23 mouse cellular contexts compared by ENCODE assay signal in genomic region chr10:70004831-70005230, GRCm38 (mm10).
DNase-seq lines count a peak whose midpoint lies in the region; ATAC-seq and TF ChIP-seq lines count a peak whose summit lies in the region.
"Had no signal": no experiment of that assay in that cellular context is flagged by ENCODE, and none has a peak within 500 bp of the region (broad histone marks: within the 10 kb centered on the region; RNA-seq: fewer than 3 reads in every experiment).

No protein-coding gene starts in this region.

- no peaks in the 10 kb centered on the region for H3K27me3 ChIP-seq in heart, embryonic 11.5 days (ENCODE audit: control insufficient read depth, insufficient read depth, low read length)
- no peaks in the 10 kb centered on the region for H3K27me3 ChIP-seq in testis, adult 2 months (ENCODE audit: control insufficient read depth, insufficient read depth, low read length)
- H3K27me3 ChIP-seq: embryonic facial prominence, embryonic 13.5 days; embryonic facial prominence, embryonic 15.5 days; forebrain, embryonic 13.5 days; forebrain, embryonic 15.5 days had no signal

- 0 out of 2 replicates have a peak, but pooled peaks have one; percentile 26 for ATAC-seq in heart, embryonic 11.5 days (replicated peaks; ENCODE audit: insufficient number of reproducible peaks, low FRiP score, low TSS enrichment)
- ATAC-seq: forebrain, embryonic 13.5 days; forebrain, embryonic 15.5 days; forebrain, postnatal 0 days had no signal

- peak; percentile 7; the same call in 1 of the 2 replicates for TF ChIP-seq CTCF in testis, adult 2 months (IDR thresholded peaks at IDR 0.05; ENCODE audit: control insufficient read depth, insufficient read depth, insufficient replicate concordance, low read depth, low read length)

- no peak overlapping the region for H3K4me3 ChIP-seq in heart, embryonic 11.5 days (ENCODE audit: low read depth, low read length)
- peak overlapping the region; percentile 81 for H3K4me3 ChIP-seq in testis, adult 2 months (ENCODE audit: control insufficient read depth, low read depth, low read length)
- H3K4me3 ChIP-seq: embryonic facial prominence, embryonic 13.5 days; embryonic facial prominence, embryonic 15.5 days; erythroblast, embryonic 14.5 days; forebrain, embryonic 13.5 days; forebrain, embryonic 15.5 days had no signal

- H3K36me3 ChIP-seq in heart, embryonic 11.5 days (ENCODE audit: control insufficient read depth, insufficient read depth, low read length), result peaks cover 14% of the 10 kb centered on the region; the same call in 1 of the 2 replicates
- H3K36me3 ChIP-seq in testis, adult 2 months (ENCODE audit: control insufficient read depth, insufficient read depth, low read length), result no peaks in the 10 kb centered on the region

- H3K9ac ChIP-seq in heart, embryonic 11.5 days (ENCODE audit: low read depth, low read length), result no peak overlapping the region
- H3K9ac ChIP-seq: embryonic facial prominence, embryonic 13.5 days; embryonic facial prominence, embryonic 15.5 days; forebrain, embryonic 13.5 days; forebrain, embryonic 15.5 days; forebrain, postnatal 0 days had no signal

- no peak for DNase-seq in heart, postnatal 4 days
- DNase-seq in testis, postnatal 10 days (ENCODE audit: low spot score), result no peak
- DNase-seq in ZHBTc4 (ENCODE audit: low read depth, low spot score), result peak; percentile 24
- no peak for DNase-seq in neural tube, embryonic 10.5 days (ENCODE audit: extremely low spot score, low spot score)
- no peak for DNase-seq in spleen, adult 18-20 months
- DNase-seq: adrenal gland, adult 2 months; adrenal gland, postnatal 10 days; adrenal gland, postnatal 25 days; cerebellum, adult 11 months; cerebellum, adult 18-20 months; cerebellum, adult 8-10 months; cerebellum, adult 9-11 months; cerebellum, postnatal 14 days; cerebellum, postnatal 36 days; embryo, embryonic 11 days; forebrain, postnatal 0 days had no signal

- WGBS in heart, embryonic 11.5 days (ENCODE audit: insufficient replicate concordance), result 94% methylated on average over 15 of the region's 15 CpGs

- no peak overlapping the region for H3K4me2 ChIP-seq in heart, embryonic 11.5 days
- H3K4me2 ChIP-seq: embryonic facial prominence, embryonic 13.5 days; embryonic facial prominence, embryonic 15.5 days; forebrain, embryonic 13.5 days; forebrain, embryonic 15.5 days had no signal

- no peaks in the 10 kb centered on the region for H3K4me1 ChIP-seq in heart, embryonic 11.5 days (ENCODE audit: control insufficient read depth, insufficient read depth, low read length)
- H3K4me1 ChIP-seq in testis, adult 2 months (ENCODE audit: control insufficient read depth, insufficient read depth, low read length), result peaks cover 5% of the 10 kb centered on the region
- H3K4me1 ChIP-seq: embryonic facial prominence, embryonic 15.5 days; forebrain, embryonic 13.5 days; forebrain, embryonic 15.5 days had no signal

- H3K9me3 ChIP-seq in heart, embryonic 11.5 days (replicated peaks; ENCODE audit: control insufficient read depth, low read length), result no peaks in the 10 kb centered on the region
- H3K9me3 ChIP-seq: embryonic facial prominence, embryonic 13.5 days; embryonic facial prominence, embryonic 15.5 days; forebrain, embryonic 13.5 days; forebrain, embryonic 15.5 days had no signal

- no peak; the same call in 1 of the 2 replicates for TF ChIP-seq POLR2A in testis, adult 2 months (IDR thresholded peaks at IDR 0.05; ENCODE audit: control insufficient read depth, low read depth, low read length)

- no peak overlapping the region for H3K27ac ChIP-seq in heart, embryonic 11.5 days (ENCODE audit: low read depth, low read length)
- H3K27ac ChIP-seq in testis, adult 2 months (ENCODE audit: control insufficient read depth, insufficient read depth, low read depth, low read length), result no peak overlapping the region
- H3K27ac ChIP-seq: embryonic facial prominence, embryonic 13.5 days; embryonic facial prominence, embryonic 15.5 days; forebrain, embryonic 13.5 days; forebrain, embryonic 15.5 days had no signal
